Mouse (Mus musculus) forebrain, embryonic 12.5 days (tissue): ENCODE results near the gene Rerg. TPM values are rescaled to one million over a fixed set of nuclear protein-coding genes. Genes with fewer than 3 reads are reported as not detected.

Experiments used
- ATAC-seq: fragments of 200-750 bp; cut with Nextera tagmentation; 2 replicates; pipeline ENCODE4 v1.8.0; 2017; ENCODE audit warnings: moderate TSS enrichment; ENCODE audit not compliant: low FRiP score
- H3K27ac ChIP-seq: fragments of 300-500 bp; sonication (generic); 2 replicates; pipeline ENCODE4 v1.5.1; 2016; ENCODE audit warnings: mild to moderate bottlenecking
- H3K27me3 ChIP-seq: fragments of 300-500 bp; sonication (generic); 2 replicates; pipeline ENCODE4 v1.6.1; 2016; ENCODE audit warnings: mild to moderate bottlenecking
- H3K36me3 ChIP-seq: fragments of 300-500 bp; sonication (generic); replicated peaks from 2 replicates; pipeline ENCODE4 v1.6.1; 2016; ENCODE audit warnings: mild to moderate bottlenecking
- H3K4me1 ChIP-seq: fragments of 300-500 bp; sonication (generic); 2 replicates; pipeline ENCODE4 v1.6.1; 2016
- H3K4me2 ChIP-seq: fragments of 300-500 bp; sonication (generic); 2 replicates; pipeline ENCODE4 v1.6.1; 2016; ENCODE audit warnings: mild to moderate bottlenecking, moderate library complexity
- H3K4me3 ChIP-seq: fragments of 300-500 bp; sonication (generic); replicated peaks from 2 replicates; pipeline ENCODE4 v1.5.1; 2016; ENCODE audit warnings: mild to moderate bottlenecking
- H3K9ac ChIP-seq: fragments of 300-500 bp; sonication (generic); 2 replicates; pipeline ENCODE4 v1.6.1; 2016; ENCODE audit warnings: mild to moderate bottlenecking
- H3K9me3 ChIP-seq: fragments of 300-500 bp; sonication (generic); 2 replicates; pipeline ENCODE4 v1.6.1; 2016
- WGBS: fragments of 180-500 bp; shearing (Covaris S2); methylation state at CpG from one replicate; pipeline ENCODE4 v1.1.7; 2016; 5-methylcytosine and 5-hydroxymethylcytosine counted together
- polyA plus RNA-seq: library from polyadenylated mRNA; unstranded; fragments of >200 nt; fragmentation: Nextera tagmentation; extraction: Ambion mirVana; gene quantifications from 2 replicates; pipeline ENCODE4 v1.2.1, GENCODE M21; 2016

The Rerg gene
- polyA plus RNA-seq, 1 experiment from 2014 or later = 4.2 TPM

DNA sequence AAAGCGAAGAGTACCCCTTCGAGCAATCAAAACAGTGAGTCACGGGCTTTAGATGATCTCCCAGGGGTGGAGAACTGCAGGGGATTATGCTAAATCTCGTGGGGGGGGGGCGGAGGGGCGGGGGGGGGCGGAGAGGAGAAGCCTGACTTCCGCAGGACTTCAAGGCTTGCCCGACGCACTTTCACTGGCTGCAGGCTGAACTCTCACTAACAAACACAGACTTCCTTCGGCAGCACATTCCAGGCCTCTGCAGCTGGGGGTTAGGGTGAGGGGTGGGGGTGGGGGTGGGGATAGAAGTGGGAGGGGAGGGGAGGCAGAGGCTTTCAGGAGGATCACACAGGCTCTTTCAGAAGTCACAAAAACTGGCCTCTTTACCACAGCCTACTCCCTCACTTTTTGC, 27.5 kb downstream of the Rerg start:
- peak overlapping the region; percentile 21 for H3K4me3 ChIP-seq
- 0 out of 2 replicates have a peak overlapping the region, but pooled peaks have one; percentile 8 for H3K27ac ChIP-seq
- WGBS = 0% methylated on average over 9 of the region's 11 CpGs
- H3K4me2 ChIP-seq = peak overlapping the region; percentile 50
- H3K9ac ChIP-seq = 0 out of 2 replicates have a peak overlapping the region, but pooled peaks have one; percentile 12
- ATAC-seq = peak; percentile 67
- no peaks in the 10 kb centered on the region for H3K36me3 ChIP-seq
- no peaks in the 10 kb centered on the region for H3K9me3 ChIP-seq
- H3K4me1 ChIP-seq = peaks cover 21% of the 10 kb centered on the region
- peaks cover 5% of the 10 kb centered on the region; the same call in 1 of the 2 replicates for H3K27me3 ChIP-seq

DNA sequence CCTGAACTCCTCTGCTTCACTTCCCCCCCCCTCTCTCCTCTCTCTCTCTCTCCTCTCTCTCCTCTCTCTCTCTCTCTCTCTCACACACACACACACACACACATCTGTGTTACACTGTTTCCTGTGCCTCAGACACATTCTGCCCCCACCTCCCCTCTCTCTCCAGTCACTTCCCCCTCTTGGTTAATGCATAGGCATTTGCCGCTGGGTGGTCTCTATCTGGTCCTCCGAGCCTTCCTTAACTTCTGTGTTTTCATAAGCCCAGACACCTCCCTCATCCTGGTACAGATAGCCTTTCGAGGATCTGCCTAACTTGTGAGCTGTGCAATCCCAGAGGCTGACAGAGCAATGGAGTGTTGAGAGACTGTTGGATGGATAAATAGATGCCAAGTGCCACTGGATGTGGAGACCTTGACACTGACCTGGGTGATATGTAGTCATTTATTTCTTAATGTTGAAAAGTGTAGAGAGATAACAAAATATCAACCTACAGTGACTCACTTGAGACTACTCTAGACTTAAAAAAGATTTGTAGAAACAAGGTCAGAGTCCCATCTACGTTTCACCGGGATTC, 29.0 kb downstream of the Rerg start:
- Histone ChIP-seq H3K9ac (no peak overlapping the region), H3K36me3 (no peaks in the 10 kb centered on the region), H3K27me3 (peaks cover 5% of the 10 kb centered on the region; the same call in 1 of the 2 replicates), H3K4me3 (no peak overlapping the region), H3K4me1 (peaks cover 23% of the 10 kb centered on the region), H3K27ac (no peak overlapping the region), H3K9me3 (no peaks in the 10 kb centered on the region), H3K4me2 (no peak overlapping the region)
- 69% methylated on average over 5 of the region's 5 CpGs for WGBS
- no peak for ATAC-seq

DNA sequence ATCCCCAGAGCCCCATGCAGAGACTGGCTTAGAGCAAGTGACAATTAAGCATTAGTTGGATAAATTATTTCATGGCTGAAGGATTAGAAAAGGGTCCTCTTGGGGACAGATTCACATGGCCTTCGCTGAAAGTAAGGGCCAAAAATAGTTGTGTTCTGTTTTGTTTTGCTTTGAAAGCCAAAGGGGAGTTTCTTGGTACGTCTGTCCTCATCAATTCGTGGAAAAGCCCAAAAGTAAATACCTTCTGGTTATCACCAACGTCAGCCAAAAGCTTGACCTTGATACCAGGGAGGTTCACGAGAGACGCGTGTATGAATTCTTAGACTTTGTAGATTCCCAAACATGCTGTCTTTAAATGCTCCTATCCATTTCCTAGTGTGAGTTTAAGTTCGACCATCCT, 31.5 kb downstream of the Rerg start:
- no peak overlapping the region for H3K4me2 ChIP-seq
- no peak for ATAC-seq
- H3K9ac ChIP-seq = no peak overlapping the region
- H3K4me1 ChIP-seq = peaks cover 32% of the 10 kb centered on the region
- H3K4me3 ChIP-seq = no peak overlapping the region
- H3K27me3 ChIP-seq = peaks cover 5% of the 10 kb centered on the region; the same call in 1 of the 2 replicates
- no peaks in the 10 kb centered on the region for H3K9me3 ChIP-seq
- H3K36me3 ChIP-seq = no peaks in the 10 kb centered on the region
- WGBS = 79% methylated on average over 8 of the region's 8 CpGs
- H3K27ac ChIP-seq = no peak overlapping the region

DNA sequence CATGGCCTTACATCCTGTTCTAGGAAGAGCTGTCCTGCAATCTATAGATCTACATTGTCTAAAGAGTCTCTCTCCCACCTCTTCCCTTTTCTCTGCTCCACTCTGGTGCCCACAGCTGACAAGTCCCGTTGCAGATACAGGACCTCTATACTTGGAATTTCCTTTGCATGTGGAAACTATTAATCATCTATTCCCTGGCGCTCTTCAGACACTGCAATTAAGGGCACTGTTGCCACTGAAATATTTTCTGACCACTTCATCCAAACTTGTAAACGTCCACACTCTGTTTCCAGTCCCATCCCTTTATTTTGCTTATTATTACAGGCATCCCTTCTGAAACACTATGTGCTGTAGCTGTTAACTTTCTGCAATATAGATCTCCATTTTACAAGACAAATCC, 31.9 kb downstream of the Rerg start:
- Histone ChIP-seq H3K9ac (no peak overlapping the region), H3K27ac (no peak overlapping the region), H3K9me3 (no peaks in the 10 kb centered on the region), H3K4me2 (no peak overlapping the region), H3K4me3 (no peak overlapping the region), H3K4me1 (peaks cover 32% of the 10 kb centered on the region), H3K27me3 (peaks cover 5% of the 10 kb centered on the region; the same call in 1 of the 2 replicates), H3K36me3 (no peaks in the 10 kb centered on the region)
- no peak for ATAC-seq
- 81% methylated on average over 3 of the region's 3 CpGs for WGBS

DNA sequence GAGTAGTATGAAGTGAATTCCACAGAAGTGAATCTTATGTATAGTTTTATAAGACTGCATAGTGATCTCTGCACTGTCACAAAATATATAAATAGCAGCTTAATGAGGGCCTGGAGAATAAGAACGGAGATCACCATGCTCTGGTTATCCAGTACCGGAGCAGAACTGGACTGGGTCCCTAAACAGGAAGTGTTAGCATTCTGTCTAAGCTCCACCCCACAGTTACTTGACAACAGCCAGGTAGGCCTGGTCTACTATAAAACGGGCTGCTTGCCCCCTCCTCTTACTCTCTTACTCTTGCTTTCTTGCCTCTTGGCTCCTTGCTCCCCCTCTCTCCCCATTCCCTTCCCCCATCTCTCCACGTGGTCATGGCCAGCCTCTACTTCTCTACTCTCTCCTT, 33.9 kb downstream of the Rerg start:
- H3K4me2 ChIP-seq = no peak overlapping the region
- 92% methylated on average over 4 of the region's 4 CpGs for WGBS
- peaks cover 5% of the 10 kb centered on the region; the same call in 1 of the 2 replicates for H3K27me3 ChIP-seq
- H3K9me3 ChIP-seq = no peaks in the 10 kb centered on the region
- H3K4me1 ChIP-seq = peaks cover 22% of the 10 kb centered on the region
- no peak overlapping the region for H3K27ac ChIP-seq
- ATAC-seq = no peak
- no peaks in the 10 kb centered on the region for H3K36me3 ChIP-seq
- no peak overlapping the region for H3K4me3 ChIP-seq
- H3K9ac ChIP-seq = no peak overlapping the region

DNA sequence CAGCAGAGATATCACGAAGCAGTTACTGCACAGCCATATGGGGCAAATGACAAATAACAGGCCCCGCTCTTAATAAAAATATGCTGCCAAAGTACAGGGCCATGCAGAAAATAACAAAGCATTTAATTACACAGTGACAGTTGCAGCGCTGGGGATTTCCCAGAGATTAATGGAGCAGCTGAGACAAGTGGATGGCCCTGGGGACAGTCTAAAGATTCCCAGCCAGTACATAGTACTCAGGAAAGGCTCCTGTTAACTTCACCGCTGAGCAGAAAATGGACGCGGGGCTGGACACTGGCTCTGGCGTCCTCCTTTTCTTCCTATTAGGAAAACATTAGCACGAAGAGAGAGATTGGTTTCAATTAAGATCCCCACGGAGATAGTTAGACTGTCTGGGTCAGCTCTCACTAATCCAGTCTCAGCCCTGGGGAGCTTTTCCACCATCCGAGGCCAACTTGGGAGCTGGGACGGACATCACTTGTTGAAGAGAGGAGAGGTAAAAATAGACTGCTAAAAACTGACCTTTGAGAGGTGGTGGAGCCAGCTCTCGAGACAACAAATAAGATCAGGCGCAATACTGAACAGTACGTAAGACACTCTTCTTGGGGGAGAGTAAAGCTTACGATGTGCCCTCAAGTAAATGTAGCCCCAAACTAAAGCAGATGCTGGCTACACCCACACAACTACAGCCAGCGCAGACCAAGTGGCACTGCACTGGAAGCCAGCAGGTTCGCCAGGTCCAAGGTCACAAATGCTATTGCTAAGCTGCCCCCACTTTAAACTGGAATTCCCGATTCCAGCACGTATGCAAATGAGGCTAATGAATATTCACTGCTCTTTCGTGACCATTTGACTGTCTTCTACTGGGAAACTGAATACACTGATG, 34.5 kb downstream of the Rerg start:
- 46% methylated on average over 20 of the region's 20 CpGs for WGBS
- Histone ChIP-seq H3K9me3 (no peaks in the 10 kb centered on the region), H3K4me2 (no peak overlapping the region; the same call in 1 of the 2 replicates), H3K4me1 (peaks cover 22% of the 10 kb centered on the region), H3K27ac (peak overlapping the region; percentile 14; the same call in 1 of the 2 replicates), H3K4me3 (no peak overlapping the region), H3K9ac (no peak overlapping the region), H3K36me3 (no peaks in the 10 kb centered on the region), H3K27me3 (peaks cover 3% of the 10 kb centered on the region; the same call in 1 of the 2 replicates)
- ATAC-seq = peak; percentile 57; the same call in 1 of the 2 replicates

DNA sequence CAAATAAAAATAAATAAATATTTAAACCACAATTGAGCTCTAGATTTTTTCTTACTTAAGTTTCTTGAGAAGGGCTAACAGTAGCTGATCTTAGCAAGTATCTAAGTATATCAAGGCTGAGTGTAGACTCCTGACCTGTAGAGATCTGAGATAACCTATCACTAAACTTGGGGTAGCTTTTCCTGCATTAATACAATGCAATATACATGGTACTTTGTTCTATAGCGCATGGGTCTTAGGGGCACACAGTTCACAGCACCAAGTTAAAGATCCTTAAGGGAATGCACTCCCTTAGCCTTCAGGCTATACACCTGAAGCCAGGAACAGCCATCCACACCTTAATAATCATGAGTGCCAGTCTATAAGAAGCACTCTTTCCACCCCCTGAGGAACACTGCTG, 38.5 kb downstream of the Rerg start:
- H3K27ac ChIP-seq = no peak overlapping the region
- H3K27me3 ChIP-seq = no peaks in the 10 kb centered on the region
- peaks cover 19% of the 10 kb centered on the region for H3K4me1 ChIP-seq
- no peak overlapping the region for H3K9ac ChIP-seq
- no peak overlapping the region for H3K4me3 ChIP-seq
- H3K9me3 ChIP-seq = no peaks in the 10 kb centered on the region
- no peak for ATAC-seq
- no peaks in the 10 kb centered on the region for H3K36me3 ChIP-seq
- WGBS = 96% methylated on average over 1 of the region's 1 CpGs
- no peak overlapping the region for H3K4me2 ChIP-seq

DNA sequence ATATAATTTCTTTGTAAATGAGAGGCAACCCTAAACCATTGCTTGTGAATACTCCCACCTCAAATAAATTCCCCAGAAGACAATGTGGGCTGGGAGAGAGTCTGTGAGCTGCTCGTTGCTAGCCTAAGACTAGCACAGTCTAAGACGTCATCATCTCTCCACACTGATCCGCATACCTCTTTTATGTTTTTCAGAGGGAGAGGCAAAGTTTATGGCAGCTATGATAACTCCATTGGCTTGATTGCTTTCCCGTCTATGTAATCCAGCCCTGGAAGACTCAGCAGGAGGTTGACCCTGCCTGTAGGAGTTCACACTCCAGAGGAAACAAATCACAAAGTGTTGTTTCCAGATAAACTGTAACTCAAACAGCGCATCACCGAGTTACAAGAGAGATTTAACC, 38.9 kb downstream of the Rerg start:
- no peak overlapping the region for H3K9ac ChIP-seq
- no peak overlapping the region for H3K4me2 ChIP-seq
- H3K27me3 ChIP-seq = no peaks in the 10 kb centered on the region
- 64% methylated on average over 6 of the region's 6 CpGs for WGBS
- no peak overlapping the region for H3K4me3 ChIP-seq
- H3K4me1 ChIP-seq = peaks cover 18% of the 10 kb centered on the region
- ATAC-seq = no peak
- no peak overlapping the region for H3K27ac ChIP-seq
- H3K9me3 ChIP-seq = no peaks in the 10 kb centered on the region
- H3K36me3 ChIP-seq = no peaks in the 10 kb centered on the region

DNA sequence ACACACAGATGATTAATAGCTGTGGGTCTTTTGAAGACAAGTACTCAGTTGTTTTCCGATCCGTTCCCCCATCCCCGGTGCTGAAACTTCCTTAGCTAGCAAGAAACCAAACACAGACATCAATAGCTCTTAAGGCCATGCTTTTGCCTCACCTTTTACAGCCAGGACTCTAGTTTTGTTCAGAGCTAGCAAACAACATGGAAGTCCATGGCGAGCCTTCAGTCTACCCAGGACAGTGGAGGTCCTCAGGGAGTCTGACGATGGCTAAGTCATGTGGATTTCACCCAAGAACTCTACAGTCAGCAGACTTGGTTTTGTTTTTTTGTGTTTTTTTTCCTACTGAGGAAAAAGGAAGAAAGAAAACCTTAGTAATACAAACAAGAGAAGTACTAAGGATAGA, 43.4 kb downstream of the Rerg start:
- H3K4me2 ChIP-seq = no peak overlapping the region
- no peaks in the 10 kb centered on the region for H3K9me3 ChIP-seq
- no peak overlapping the region for H3K4me3 ChIP-seq
- no peak overlapping the region for H3K9ac ChIP-seq
- no peak overlapping the region for H3K27ac ChIP-seq
- no peaks in the 10 kb centered on the region for H3K36me3 ChIP-seq
- H3K4me1 ChIP-seq = no peaks in the 10 kb centered on the region
- no peaks in the 10 kb centered on the region for H3K27me3 ChIP-seq
- WGBS = 85% methylated on average over 5 of the region's 5 CpGs
- ATAC-seq = no peak

DNA sequence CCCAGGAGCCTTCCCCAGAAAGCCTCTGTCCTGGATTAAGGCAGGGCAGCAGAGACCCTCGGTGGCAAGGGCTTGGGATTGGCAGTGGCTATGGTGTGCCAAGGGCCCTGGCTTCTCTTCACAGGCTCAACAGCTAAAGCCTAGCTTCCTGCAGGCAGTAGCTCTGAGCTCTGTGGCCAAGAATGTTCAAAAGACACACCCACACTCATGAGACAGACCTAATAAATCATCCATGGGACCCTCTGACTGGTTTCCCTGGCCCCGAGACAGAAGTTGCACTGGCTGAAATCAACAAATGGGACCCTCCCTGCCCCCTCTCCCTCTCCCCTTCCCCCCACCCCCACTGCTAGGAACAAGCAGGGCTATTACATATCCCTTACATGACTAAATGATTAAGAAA, 44.1 kb downstream of the Rerg start:
- H3K9ac ChIP-seq = no peak overlapping the region
- ATAC-seq = no peak
- H3K4me3 ChIP-seq = no peak overlapping the region
- no peak overlapping the region for H3K27ac ChIP-seq
- WGBS = 74% methylated on average over 2 of the region's 2 CpGs
- no peaks in the 10 kb centered on the region for H3K36me3 ChIP-seq
- H3K4me1 ChIP-seq = no peaks in the 10 kb centered on the region
- H3K9me3 ChIP-seq = no peaks in the 10 kb centered on the region
- H3K27me3 ChIP-seq = no peaks in the 10 kb centered on the region
- no peak overlapping the region for H3K4me2 ChIP-seq

DNA sequence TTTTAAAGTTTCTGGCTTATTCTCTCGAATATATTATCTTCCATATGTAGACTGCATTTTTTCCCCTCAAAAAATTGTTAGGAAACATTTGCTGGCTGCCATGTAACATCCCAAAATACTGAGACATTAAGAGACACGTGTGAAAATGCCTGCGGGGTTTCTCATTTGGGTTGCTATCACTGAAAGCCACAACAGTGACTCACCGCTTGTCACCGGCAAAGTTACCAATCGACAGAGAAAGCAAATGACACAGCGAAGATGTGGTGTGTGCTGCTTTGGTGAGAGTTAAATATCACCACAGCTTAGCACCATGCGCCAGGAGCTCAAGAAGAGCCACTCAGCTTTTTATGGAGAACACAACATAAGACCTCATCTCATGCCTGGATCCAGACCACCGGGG, 44.9 kb downstream of the Rerg start:
- no peak for ATAC-seq
- 89% methylated on average over 9 of the region's 9 CpGs for WGBS
- H3K4me3 ChIP-seq = no peak overlapping the region
- no peaks in the 10 kb centered on the region for H3K36me3 ChIP-seq
- no peak overlapping the region for H3K9ac ChIP-seq
- no peaks in the 10 kb centered on the region for H3K9me3 ChIP-seq
- no peaks in the 10 kb centered on the region for H3K4me1 ChIP-seq
- H3K27ac ChIP-seq = no peak overlapping the region
- H3K4me2 ChIP-seq = no peak overlapping the region
- no peaks in the 10 kb centered on the region for H3K27me3 ChIP-seq

DNA sequence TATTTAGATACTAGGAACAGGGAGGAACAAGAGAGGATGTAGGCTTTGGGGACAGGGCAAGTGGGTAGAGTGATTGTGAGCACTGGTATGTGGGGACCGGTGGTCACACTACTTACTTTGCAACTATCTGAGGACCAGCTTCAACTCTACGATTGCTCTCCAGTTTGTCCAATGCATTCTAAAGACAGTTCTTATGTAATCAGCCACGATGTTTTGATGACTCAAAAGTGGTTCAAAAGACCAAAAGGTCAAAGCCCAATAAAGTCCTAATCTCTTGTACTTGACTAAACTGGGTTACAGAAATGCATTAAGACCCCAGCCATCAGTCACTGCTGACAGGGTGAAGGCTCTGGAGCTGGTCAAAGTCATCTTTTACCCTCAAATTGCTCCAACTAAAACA, 45.3 kb downstream of the Rerg start:
- no peaks in the 10 kb centered on the region for H3K27me3 ChIP-seq
- no peaks in the 10 kb centered on the region for H3K9me3 ChIP-seq
- no peaks in the 10 kb centered on the region for H3K36me3 ChIP-seq
- no peak overlapping the region for H3K27ac ChIP-seq
- WGBS = 90% methylated on average over 3 of the region's 3 CpGs
- H3K4me2 ChIP-seq = no peak overlapping the region
- H3K4me3 ChIP-seq = no peak overlapping the region
- no peak for ATAC-seq
- H3K4me1 ChIP-seq = no peaks in the 10 kb centered on the region
- H3K9ac ChIP-seq = no peak overlapping the region
